Mouse (Mus musculus): ENCODE measurements around the gene Zfp512b.
A peak's percentile ranks its signal among the peaks of the same experiment; 100 is the strongest.

DNA sequence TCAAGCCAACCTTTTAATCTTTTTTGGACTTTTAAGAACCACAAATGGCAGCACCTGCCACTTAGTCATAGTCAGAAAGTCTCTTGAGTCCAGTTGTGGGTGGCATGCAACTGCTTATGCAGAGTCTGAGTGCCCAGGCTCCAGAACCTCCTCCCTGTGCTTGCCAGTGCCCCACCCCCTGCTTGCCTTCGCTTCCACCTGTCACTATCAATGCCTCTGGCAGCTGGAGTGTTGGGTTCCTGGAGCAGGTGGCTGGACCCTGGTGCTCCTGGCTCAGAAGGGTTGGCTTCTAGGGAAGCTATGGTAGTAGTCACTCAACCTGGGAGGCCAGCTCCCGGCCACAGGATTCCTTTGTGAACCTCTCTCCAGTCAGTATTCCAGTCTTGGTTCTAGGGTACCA is 42.4 kb downstream of the Zfp512b start:
- TF ChIP-seq CTCF (IDR thresholded peaks at IDR 0.05; ENCODE audit: control insufficient read depth, insufficient read depth, insufficient read length) (no peak), USF1 (IDR thresholded peaks at IDR 0.05; ENCODE audit: low read depth) (no peak), MYOD1 (IDR thresholded peaks at IDR 0.05; ENCODE audit: control insufficient read depth, insufficient read length, low read depth) (peak; percentile 48), MAX (IDR thresholded peaks at IDR 0.05) (no peak), MYOG (IDR thresholded peaks at IDR 0.05; ENCODE audit: control insufficient read depth, extremely low read depth, insufficient read length) (no peak), CEBPB (IDR thresholded peaks at IDR 0.05; ENCODE audit: low read depth) (no peak), FOSL1 (IDR thresholded peaks at IDR 0.05; ENCODE audit: insufficient read depth, low read length, poor library complexity, severe bottlenecking) (no peak)
